Mouse (Mus musculus): ENCODE measurements around the gene Rsl24d1.
"Not testable (repeated sequence)": the region's sequence is repeated elsewhere in the genome, so short reads cannot be mapped to it uniquely, and the experiment has no call there.

Gene Rsl24d1

GRCm38 (mm10) chr9:73101536-73101935 is 11.7 kb upstream of the Rsl24d1 start, which contains the start of gene Khdc3:
TSS of gene Khdc3 (plus strand) at chr9:73101836.
- DNase-seq (ENCODE audit: extremely low spot score) = no peak

DNA sequence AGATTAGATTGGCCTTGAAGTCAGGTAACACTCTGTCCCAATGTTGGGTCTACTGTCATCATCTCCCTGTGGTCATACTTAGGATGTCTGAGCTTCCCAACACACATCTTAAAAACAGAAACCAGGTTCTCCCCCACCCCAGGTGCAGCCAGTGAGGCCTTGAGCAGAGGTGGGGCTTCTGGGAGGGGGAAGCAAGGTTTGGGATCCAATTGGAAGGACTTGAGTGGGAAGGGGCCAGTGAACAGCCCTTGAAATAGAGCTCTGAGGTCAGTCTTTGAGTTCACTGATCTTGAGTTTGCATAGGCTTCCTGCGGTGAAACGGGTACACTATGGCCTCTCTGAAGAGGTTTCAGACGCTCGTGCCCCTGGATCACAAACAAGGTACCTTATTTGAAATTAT is 11.0 kb upstream of the Rsl24d1 start, which contains the start of gene Gm20509:
Gm20509 (plus strand) TSS at position 290 of the 400 bp plus-strand sequence.
- DNase-seq (ENCODE audit: extremely low spot score) = no peak

- DNase-seq (ENCODE audit: extremely low spot score) = peak; percentile 47
Observed at GRCm38 (mm10) chr9:73103159-73103879, 9.9 kb upstream of the Rsl24d1 start.

- DNase-seq (ENCODE audit: extremely low spot score) = no peak
Observed at GRCm38 (mm10) chr9:73103880-73104198, 9.4 kb upstream of the Rsl24d1 start.

DNA sequence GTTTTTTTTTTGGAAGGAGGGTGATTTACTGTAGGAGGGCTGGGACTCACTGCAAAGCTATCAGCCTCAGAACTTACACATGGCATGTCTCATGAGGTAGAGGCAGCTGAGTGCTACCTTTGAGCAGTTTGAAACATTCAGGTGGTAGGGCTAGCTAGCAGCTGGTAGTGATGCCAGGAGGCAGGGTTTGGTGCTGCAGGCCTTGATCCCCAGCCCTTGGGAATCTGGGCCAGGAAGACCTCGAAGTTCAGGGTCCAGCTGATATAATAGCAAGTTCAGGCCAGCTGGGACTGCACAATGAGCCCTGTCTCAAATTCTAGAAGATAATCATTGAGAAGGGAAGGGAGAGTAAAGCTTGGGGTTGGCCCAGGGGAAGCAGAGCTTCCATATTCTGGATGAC is 8.1 kb upstream of the Rsl24d1 start:
- no peak for DNase-seq (ENCODE audit: extremely low spot score)

GRCm38 (mm10) chr9:73105771-73106170 is 7.5 kb upstream of the Rsl24d1 start:
- no peak for DNase-seq (ENCODE audit: extremely low spot score)

DNA sequence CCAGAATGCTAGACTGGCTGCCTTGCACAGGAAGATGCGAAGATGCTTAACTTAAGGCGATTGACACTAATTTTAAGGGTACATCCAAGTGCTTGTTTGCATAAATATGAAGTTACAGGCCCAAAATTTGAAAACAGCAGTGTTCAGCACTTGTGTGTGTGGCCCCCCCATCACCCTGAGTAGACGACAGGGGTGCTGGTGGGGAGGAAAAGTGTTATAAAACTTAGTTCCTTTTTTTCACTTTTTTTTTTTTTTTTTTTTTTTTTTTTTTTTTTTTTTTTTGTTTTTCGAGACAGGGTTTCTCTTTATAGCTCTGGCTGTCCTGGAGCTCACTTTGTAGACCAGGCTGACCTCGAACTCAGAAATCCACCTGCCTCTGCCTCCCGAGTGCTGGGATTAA is 3.5 kb downstream of the Rsl24d1 start:
- DNase-seq (ENCODE audit: extremely low spot score) = not testable (repeated sequence)

- no peak for DNase-seq (ENCODE audit: extremely low spot score)
Observed at GRCm38 (mm10) chr9:73118012-73118411, 4.8 kb downstream of the Rsl24d1 start.

DNA sequence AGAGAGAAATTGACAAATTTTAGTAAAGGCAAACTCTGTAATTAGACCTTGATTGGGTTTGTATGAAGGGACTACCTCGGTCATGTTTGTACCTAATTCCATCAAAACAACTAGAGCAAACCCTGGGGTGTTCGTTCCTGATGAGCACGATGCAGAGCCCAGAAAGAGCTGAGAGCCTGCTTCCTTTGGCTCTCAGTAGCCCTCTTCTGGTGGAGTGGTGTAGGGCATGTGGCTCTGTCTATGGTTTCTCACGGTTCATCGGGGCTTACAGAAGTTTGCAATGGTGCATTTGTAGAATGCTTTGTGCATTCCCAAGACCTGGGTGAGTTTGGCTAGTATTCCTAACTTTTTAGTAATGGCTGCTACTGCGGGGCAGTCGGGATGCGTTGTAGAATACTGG is 8.5 kb downstream of the Rsl24d1 start:
- DNase-seq (ENCODE audit: extremely low spot score) = no peak

- DNase-seq (ENCODE audit: extremely low spot score) = no peak
Observed at GRCm38 (mm10) chr9:73125043-73125570, 11.9 kb downstream of the Rsl24d1 start.

GRCm38 (mm10) chr9:73127457-73127856 is 14.2 kb downstream of the Rsl24d1 start:
- DNase-seq (ENCODE audit: extremely low spot score) = no peak

DNA sequence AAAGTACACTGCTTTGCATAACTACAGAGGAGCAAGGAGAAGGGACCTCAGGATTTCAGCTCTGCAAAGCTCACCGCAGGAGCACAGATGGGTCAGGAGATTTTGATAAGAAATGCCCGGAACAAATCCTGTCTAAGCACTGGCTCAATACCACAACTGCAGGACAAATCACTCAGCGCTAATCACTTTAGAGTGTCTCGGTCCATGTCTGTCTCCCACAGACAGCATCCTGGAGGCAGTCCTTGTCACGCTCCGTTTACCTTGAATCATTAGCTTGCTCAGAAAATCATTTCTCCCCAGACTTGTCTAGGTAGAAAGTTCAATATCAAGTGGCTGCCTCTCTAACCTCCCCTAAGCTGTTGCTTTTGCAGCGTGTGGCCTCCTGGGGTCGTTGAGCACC is 16.6 kb downstream of the Rsl24d1 start:
- DNase-seq (ENCODE audit: extremely low spot score) = no peak

DNA sequence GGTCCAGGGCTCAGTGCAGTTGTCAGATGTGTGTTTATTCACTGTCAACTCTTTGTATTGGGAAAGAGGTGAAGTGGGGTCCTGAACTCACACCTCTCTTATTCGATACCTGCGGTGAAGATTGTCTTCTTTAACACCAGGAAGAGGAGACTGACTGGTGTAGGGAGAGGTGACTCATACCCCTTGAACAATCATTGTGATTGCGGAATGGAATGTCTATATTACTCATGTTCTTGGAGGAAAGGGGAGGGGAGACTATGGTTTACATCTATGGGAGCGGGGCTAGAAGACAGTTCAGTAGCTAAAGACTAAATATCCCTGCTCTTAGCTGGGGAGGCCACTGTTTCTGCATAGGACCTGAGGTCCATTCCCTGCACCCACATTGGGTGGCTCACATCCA is 17.3 kb downstream of the Rsl24d1 start:
- no peak for DNase-seq (ENCODE audit: extremely low spot score)

DNA sequence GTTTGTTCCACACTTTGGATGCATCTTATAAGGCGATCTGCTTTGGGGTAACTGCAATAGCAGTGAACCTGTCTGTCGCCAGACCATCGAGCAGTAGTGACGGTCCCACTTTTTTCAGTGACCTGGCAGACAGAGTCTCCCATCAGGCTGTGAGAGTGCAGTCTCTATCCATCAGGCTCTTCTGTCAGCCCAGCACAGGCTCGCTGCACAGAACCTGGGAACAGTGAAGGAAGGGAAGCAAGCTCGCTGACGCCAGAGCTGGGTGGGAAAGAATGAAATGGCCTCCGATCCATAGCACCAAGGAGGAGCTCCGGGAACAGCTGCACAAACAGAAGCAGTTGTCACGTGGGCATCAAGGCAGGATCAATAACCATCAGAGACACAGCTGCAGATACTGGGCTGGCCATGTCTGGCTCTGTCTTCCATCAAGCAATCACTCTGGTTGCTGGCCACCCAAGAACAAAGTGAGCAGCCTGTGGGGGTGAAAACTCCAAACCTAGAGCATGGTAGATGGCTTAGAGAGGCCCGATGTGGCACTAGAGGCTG is 24.2 kb downstream of the Rsl24d1 start:
- peak; percentile 19 for DNase-seq (ENCODE audit: extremely low spot score)

GRCm38 (mm10) chr9:73154347-73154746 is 41.1 kb downstream of the Rsl24d1 start:
- DNase-seq (ENCODE audit: extremely low spot score) = no peak

- no peak for DNase-seq (ENCODE audit: extremely low spot score)
Observed at GRCm38 (mm10) chr9:73157968-73158367, 44.7 kb downstream of the Rsl24d1 start.

GRCm38 (mm10) chr9:73159265-73159664 is 46.0 kb downstream of the Rsl24d1 start:
- no peak for DNase-seq (ENCODE audit: extremely low spot score)

DNA sequence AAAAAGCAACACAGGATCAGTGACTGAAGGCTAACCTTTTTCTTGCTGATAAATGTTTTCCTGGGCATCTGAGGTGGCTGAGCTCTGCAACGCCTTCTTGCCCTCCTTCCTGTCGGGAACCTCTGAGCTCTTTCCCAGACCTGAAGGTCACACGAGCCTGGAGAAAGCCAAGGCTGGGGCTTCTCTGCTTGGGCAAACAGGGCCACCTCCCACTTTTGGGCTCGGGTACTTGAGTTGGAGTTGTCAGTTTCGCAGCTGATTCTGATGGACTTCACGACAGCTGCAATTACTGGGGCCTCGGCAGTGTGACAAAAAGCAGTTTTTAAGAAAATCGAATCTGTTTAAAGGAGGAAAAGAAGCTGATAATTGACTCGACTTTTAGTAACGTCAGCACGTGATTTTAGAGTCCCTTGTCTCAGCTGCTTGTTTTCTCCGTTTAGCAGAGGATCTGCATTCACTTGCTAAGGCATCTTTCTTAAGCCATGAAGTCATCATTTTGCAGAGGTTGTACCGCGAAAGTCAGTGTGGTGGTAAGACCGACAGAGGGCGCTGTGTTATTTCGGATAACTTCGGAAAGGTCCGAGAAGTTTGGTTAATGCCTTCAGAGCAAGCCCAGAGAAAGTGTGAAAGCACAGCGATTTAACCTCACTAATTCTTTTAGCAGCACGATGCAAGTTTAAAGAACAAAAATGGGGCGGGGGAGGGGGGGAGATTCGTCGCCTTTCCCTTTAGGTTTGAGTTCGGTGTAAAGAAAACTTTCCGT is 49.5 kb downstream of the Rsl24d1 start:
- DNase-seq (ENCODE audit: extremely low spot score) = peak; percentile 84

DNA sequence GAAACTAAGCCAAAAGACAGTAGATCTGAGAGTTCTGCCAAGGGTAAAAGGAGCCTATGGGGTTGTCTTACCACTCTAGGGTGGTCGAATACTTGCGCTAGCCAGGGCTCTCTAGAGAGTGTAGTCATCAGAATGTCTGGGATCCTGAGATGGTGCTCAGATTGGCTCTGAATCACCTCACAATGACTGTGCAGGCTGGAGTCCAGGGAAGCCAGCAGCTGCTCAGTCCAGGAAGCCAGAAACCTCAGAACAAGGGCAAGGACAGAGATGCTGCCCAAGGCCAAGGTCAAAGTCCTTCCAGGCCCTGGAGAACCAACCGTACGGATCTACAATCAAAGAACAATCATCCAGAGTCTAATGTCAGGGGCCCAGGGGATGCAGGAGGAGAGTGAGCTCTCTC is 52.4 kb downstream of the Rsl24d1 start:
- no peak for DNase-seq (ENCODE audit: extremely low spot score)
